Mouse (Mus musculus): ENCODE results near the gene Nebl. TPM values are rescaled to one million over a fixed set of nuclear protein-coding genes. Genes with fewer than 3 reads are reported as not detected.

Nebl gene
- polyA plus RNA-seq, 1 experiment from 2014 or later: 2.7 TPM

- no peak for DNase-seq (ENCODE audit: low spot score, missing footprints)
- Histone ChIP-seq H3K27ac (ENCODE audit: low read depth, low read length) (no peak overlapping the region), H3K4me1 (ENCODE audit: control insufficient read depth, insufficient read depth, low read length) (peaks cover 2% of the 10 kb centered on the region; the same call in 1 of the 2 replicates), H3K9me3 (ENCODE audit: control insufficient read depth, low read length) (peaks cover 3% of the 10 kb centered on the region; the same call in 1 of the 2 replicates), H3K36me3 (ENCODE audit: control insufficient read depth, insufficient read depth, low read length) (no peaks in the 10 kb centered on the region), H3K4me2 (no peak overlapping the region), H3K4me3 (ENCODE audit: low read depth, low read length) (no peak overlapping the region), H3K27me3 (ENCODE audit: control insufficient read depth, insufficient read depth, low read length) (no peaks in the 10 kb centered on the region; the same call in 1 of the 2 replicates), H3K9ac (ENCODE audit: low read length) (no peak overlapping the region)
- no peak for ATAC-seq (ENCODE audit: low FRiP score)
- 84% methylated on average over 9 of the region's 9 CpGs for WGBS
These were observed 16.0 kb downstream of the Nebl start for GRCm38 (mm10) chr2:17715149-17715767.

- Histone ChIP-seq H3K4me1 (ENCODE audit: control insufficient read depth, insufficient read depth, low read length) (peaks cover 2% of the 10 kb centered on the region; the same call in 1 of the 2 replicates), H3K27ac (ENCODE audit: low read depth, low read length) (no peak overlapping the region), H3K36me3 (ENCODE audit: control insufficient read depth, insufficient read depth, low read length) (no peaks in the 10 kb centered on the region), H3K9me3 (ENCODE audit: control insufficient read depth, low read length) (peaks cover 3% of the 10 kb centered on the region; the same call in 1 of the 2 replicates), H3K4me2 (no peak overlapping the region), H3K4me3 (ENCODE audit: low read depth, low read length) (no peak overlapping the region), H3K9ac (ENCODE audit: low read length) (no peak overlapping the region), H3K27me3 (ENCODE audit: control insufficient read depth, insufficient read depth, low read length) (no peaks in the 10 kb centered on the region; the same call in 1 of the 2 replicates)
- 78% methylated on average over 14 of the region's 14 CpGs for WGBS
- no peak for DNase-seq (ENCODE audit: low spot score, missing footprints)
- no peak for ATAC-seq (ENCODE audit: low FRiP score)
These were observed 16.6 kb downstream of the Nebl start for GRCm38 (mm10) chr2:17714661-17715060.

GRCm38 (mm10) chr2:17714124-17714523, 17.1 kb downstream of the Nebl start:
- H3K36me3 ChIP-seq (ENCODE audit: control insufficient read depth, insufficient read depth, low read length): no peaks in the 10 kb centered on the region
- no peaks in the 10 kb centered on the region; the same call in 1 of the 2 replicates for H3K27me3 ChIP-seq (ENCODE audit: control insufficient read depth, insufficient read depth, low read length)

GRCm38 (mm10) chr2:17711216-17711615, 20.0 kb downstream of the Nebl start:
- Histone ChIP-seq H3K27ac (ENCODE audit: low read depth, low read length) (no peak overlapping the region), H3K27me3 (ENCODE audit: control insufficient read depth, insufficient read depth, low read length) (no peaks in the 10 kb centered on the region; the same call in 1 of the 2 replicates), H3K36me3 (ENCODE audit: control insufficient read depth, insufficient read depth, low read length) (no peaks in the 10 kb centered on the region), H3K4me1 (ENCODE audit: control insufficient read depth, insufficient read depth, low read length) (peaks cover 2% of the 10 kb centered on the region; the same call in 1 of the 2 replicates), H3K4me2 (no peak overlapping the region), H3K9me3 (ENCODE audit: control insufficient read depth, low read length) (peaks cover under 1% of the 10 kb centered on the region; the same call in 1 of the 2 replicates), H3K4me3 (ENCODE audit: low read depth, low read length) (no peak overlapping the region), H3K9ac (ENCODE audit: low read length) (no peak overlapping the region)
- DNase-seq (ENCODE audit: low spot score, missing footprints) (no peak), ATAC-seq (ENCODE audit: low FRiP score) (no peak)
- WGBS: 86% methylated on average over 5 of the region's 5 CpGs

More at GRCm38 (mm10) chr2:17714124-17714523, 17.1 kb downstream of the Nebl start:
- DNase-seq (ENCODE audit: low spot score, missing footprints) (no peak), ATAC-seq (ENCODE audit: low FRiP score) (no peak)
- Histone ChIP-seq H3K9ac (ENCODE audit: low read length) (no peak overlapping the region), H3K4me1 (ENCODE audit: control insufficient read depth, insufficient read depth, low read length) (peaks cover 2% of the 10 kb centered on the region; the same call in 1 of the 2 replicates), H3K4me3 (ENCODE audit: low read depth, low read length) (no peak overlapping the region), H3K27ac (ENCODE audit: low read depth, low read length) (no peak overlapping the region), H3K4me2 (no peak overlapping the region), H3K9me3 (ENCODE audit: control insufficient read depth, low read length) (peaks cover 3% of the 10 kb centered on the region; the same call in 1 of the 2 replicates)
- WGBS: 68% methylated on average over 4 of the region's 4 CpGs

- no peak overlapping the region for H3K4me2 ChIP-seq
- no peaks in the 10 kb centered on the region for H3K36me3 ChIP-seq (ENCODE audit: control insufficient read depth, insufficient read depth, low read length)
- H3K9ac ChIP-seq (ENCODE audit: low read length): no peak overlapping the region
- H3K4me3 ChIP-seq (ENCODE audit: low read depth, low read length): no peak overlapping the region
- H3K9me3 ChIP-seq (ENCODE audit: control insufficient read depth, low read length): no peaks in the 10 kb centered on the region; the same call in 1 of the 2 replicates
- no peaks in the 10 kb centered on the region; the same call in 1 of the 2 replicates for H3K27me3 ChIP-seq (ENCODE audit: control insufficient read depth, insufficient read depth, low read length)
- ATAC-seq (ENCODE audit: low FRiP score) (no peak), DNase-seq (ENCODE audit: low spot score, missing footprints) (no peak)
- H3K27ac ChIP-seq (ENCODE audit: low read depth, low read length): no peak overlapping the region
- peaks cover 2% of the 10 kb centered on the region; the same call in 1 of the 2 replicates for H3K4me1 ChIP-seq (ENCODE audit: control insufficient read depth, insufficient read depth, low read length)
- WGBS: 76% methylated on average over 2 of the region's 2 CpGs
These were observed 21.2 kb downstream of the Nebl start for GRCm38 (mm10) chr2:17710083-17710482.

- Histone ChIP-seq H3K9ac (ENCODE audit: low read length) (no peak overlapping the region), H3K9me3 (ENCODE audit: control insufficient read depth, low read length) (no peaks in the 10 kb centered on the region), H3K4me2 (no peak overlapping the region), H3K4me3 (ENCODE audit: low read depth, low read length) (no peak overlapping the region), H3K27ac (ENCODE audit: low read depth, low read length) (no peak overlapping the region), H3K36me3 (ENCODE audit: control insufficient read depth, insufficient read depth, low read length) (no peaks in the 10 kb centered on the region), H3K27me3 (ENCODE audit: control insufficient read depth, insufficient read depth, low read length) (no peaks in the 10 kb centered on the region), H3K4me1 (ENCODE audit: control insufficient read depth, insufficient read depth, low read length) (peaks cover 7% of the 10 kb centered on the region)
- ATAC-seq (ENCODE audit: low FRiP score) (no peak), DNase-seq (ENCODE audit: low spot score, missing footprints) (no peak)
- WGBS: 91% methylated on average over 5 of the region's 5 CpGs
These were observed 25.3 kb downstream of the Nebl start for GRCm38 (mm10) chr2:17705964-17706363.

- H3K4me1 ChIP-seq (ENCODE audit: control insufficient read depth, insufficient read depth, low read length): peaks cover 7% of the 10 kb centered on the region
- no peaks in the 10 kb centered on the region for H3K27me3 ChIP-seq (ENCODE audit: control insufficient read depth, insufficient read depth, low read length)
- 66% methylated on average over 3 of the region's 3 CpGs for WGBS
- ATAC-seq (ENCODE audit: low FRiP score) (no peak), DNase-seq (ENCODE audit: low spot score, missing footprints) (no peak)
- no peak overlapping the region for H3K9ac ChIP-seq (ENCODE audit: low read length)
- no peak overlapping the region for H3K4me2 ChIP-seq
- no peaks in the 10 kb centered on the region for H3K9me3 ChIP-seq (ENCODE audit: control insufficient read depth, low read length)
- H3K36me3 ChIP-seq (ENCODE audit: control insufficient read depth, insufficient read depth, low read length): no peaks in the 10 kb centered on the region
- no peak overlapping the region for H3K4me3 ChIP-seq (ENCODE audit: low read depth, low read length)
- H3K27ac ChIP-seq (ENCODE audit: low read depth, low read length): no peak overlapping the region
These were observed 25.8 kb downstream of the Nebl start for GRCm38 (mm10) chr2:17705426-17705825.

- H3K36me3 ChIP-seq (ENCODE audit: control insufficient read depth, insufficient read depth, low read length): no peaks in the 10 kb centered on the region
- WGBS: 81% methylated on average over 2 of the region's 2 CpGs
- H3K27ac ChIP-seq (ENCODE audit: low read depth, low read length): no peak overlapping the region
These were observed 28.1 kb downstream of the Nebl start for GRCm38 (mm10) chr2:17703170-17703512.

GRCm38 (mm10) chr2:17702481-17703169, 28.6 kb downstream of the Nebl start:
- no peak for DNase-seq (ENCODE audit: low spot score, missing footprints)

More at GRCm38 (mm10) chr2:17703170-17703512, 28.1 kb downstream of the Nebl start:
- Histone ChIP-seq H3K9ac (ENCODE audit: low read length) (no peak overlapping the region), H3K4me1 (ENCODE audit: control insufficient read depth, insufficient read depth, low read length) (peaks cover 7% of the 10 kb centered on the region), H3K4me2 (no peak overlapping the region), H3K27me3 (ENCODE audit: control insufficient read depth, insufficient read depth, low read length) (no peaks in the 10 kb centered on the region), H3K4me3 (ENCODE audit: low read depth, low read length) (no peak overlapping the region), H3K9me3 (ENCODE audit: control insufficient read depth, low read length) (no peaks in the 10 kb centered on the region)
- no peak for DNase-seq (ENCODE audit: low spot score, missing footprints)
- ATAC-seq (ENCODE audit: low FRiP score): no peak

More at GRCm38 (mm10) chr2:17702481-17703169, 28.6 kb downstream of the Nebl start:
- Histone ChIP-seq H3K4me1 (ENCODE audit: control insufficient read depth, insufficient read depth, low read length) (peaks cover 7% of the 10 kb centered on the region), H3K9me3 (ENCODE audit: control insufficient read depth, low read length) (no peaks in the 10 kb centered on the region), H3K4me2 (no peak overlapping the region), H3K27ac (ENCODE audit: low read depth, low read length) (no peak overlapping the region), H3K4me3 (ENCODE audit: low read depth, low read length) (no peak overlapping the region), H3K27me3 (ENCODE audit: control insufficient read depth, insufficient read depth, low read length) (no peaks in the 10 kb centered on the region), H3K9ac (ENCODE audit: low read length) (no peak overlapping the region), H3K36me3 (ENCODE audit: control insufficient read depth, insufficient read depth, low read length) (no peaks in the 10 kb centered on the region)
- ATAC-seq (ENCODE audit: low FRiP score): no peak
- 70% methylated on average over 7 of the region's 7 CpGs for WGBS
